Mouse (Mus musculus) thymus, postnatal 10 days (tissue): ENCODE measurements around the gene Igsf9.

Experiments
- DNase-seq, 2 experiments: peaks; one replicate each; pipeline ENCODE4 v3.0.0; 2021; ENCODE audit warnings: low spot score in 2 of 2

The Igsf9 gene

GRCm38 (mm10) chr1:172496030-172496429 is 14.4 kb downstream of the Igsf9 start:
- DNase-seq: no peak

DNA sequence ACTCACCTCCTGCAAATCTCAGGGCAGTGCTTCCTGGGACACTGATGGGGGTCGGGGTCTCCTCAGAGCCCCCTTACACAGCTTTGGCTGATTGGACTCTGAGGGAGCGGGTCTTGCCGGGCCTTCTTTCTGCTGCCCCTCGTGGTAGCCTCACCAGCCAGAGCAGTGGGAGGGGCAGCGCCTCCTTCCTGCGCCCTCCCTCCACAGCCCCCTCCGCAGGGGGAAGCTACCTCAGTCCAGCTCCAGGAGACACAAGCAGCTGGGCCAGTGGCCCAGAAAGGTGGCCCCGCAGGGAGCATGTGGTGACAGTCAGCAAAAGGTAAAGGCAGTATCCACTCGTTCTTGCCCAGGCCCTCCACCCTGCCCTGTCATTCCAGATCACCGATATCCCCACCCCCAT is 15.8 kb downstream of the Igsf9 start:
- no peak for DNase-seq

DNA sequence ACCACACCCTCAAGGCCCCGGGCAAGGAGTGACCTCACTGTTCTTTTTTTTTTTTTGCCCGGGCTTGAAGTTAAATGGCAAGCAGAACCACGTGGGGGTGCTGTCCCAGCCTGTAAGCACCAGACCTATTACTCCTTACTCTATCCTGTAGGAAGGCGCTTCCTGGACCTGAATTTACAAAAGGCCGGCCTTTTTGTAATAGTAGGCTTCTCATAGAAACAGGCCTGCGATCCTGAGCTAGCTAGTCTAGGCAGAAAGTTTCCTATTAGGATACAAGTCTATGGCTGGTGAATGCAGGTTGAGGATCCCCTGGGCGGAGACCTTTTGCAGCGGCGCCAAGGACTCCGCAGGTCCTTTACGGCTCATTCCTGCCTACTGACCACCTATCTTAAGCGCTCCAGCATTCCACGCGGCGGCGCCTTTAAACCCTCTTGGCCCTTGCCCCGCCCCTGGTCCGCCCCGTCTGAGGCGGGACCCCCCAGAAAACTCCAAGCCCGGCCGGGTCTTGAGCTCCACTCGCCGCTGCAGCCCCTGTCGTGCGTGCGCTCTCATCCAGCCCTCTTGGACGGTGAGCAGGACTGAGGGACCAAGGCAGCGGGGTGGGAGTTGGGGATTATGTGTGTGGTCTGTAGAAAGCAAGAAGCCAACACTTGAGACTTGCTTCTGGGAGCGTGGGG is 18.3 kb downstream of the Igsf9 start, which contains the start of gene Tagln2:
Gene Tagln2 (plus strand): TSS at position 283 of the 677 bp plus-strand sequence.
- DNase-seq: peak; percentile 40 to 46

- DNase-seq: peak in 1 of 2 experiments; percentile 31
These were observed 19.1 kb downstream of the Igsf9 start for GRCm38 (mm10) chr1:172500451-172501370.

DNA sequence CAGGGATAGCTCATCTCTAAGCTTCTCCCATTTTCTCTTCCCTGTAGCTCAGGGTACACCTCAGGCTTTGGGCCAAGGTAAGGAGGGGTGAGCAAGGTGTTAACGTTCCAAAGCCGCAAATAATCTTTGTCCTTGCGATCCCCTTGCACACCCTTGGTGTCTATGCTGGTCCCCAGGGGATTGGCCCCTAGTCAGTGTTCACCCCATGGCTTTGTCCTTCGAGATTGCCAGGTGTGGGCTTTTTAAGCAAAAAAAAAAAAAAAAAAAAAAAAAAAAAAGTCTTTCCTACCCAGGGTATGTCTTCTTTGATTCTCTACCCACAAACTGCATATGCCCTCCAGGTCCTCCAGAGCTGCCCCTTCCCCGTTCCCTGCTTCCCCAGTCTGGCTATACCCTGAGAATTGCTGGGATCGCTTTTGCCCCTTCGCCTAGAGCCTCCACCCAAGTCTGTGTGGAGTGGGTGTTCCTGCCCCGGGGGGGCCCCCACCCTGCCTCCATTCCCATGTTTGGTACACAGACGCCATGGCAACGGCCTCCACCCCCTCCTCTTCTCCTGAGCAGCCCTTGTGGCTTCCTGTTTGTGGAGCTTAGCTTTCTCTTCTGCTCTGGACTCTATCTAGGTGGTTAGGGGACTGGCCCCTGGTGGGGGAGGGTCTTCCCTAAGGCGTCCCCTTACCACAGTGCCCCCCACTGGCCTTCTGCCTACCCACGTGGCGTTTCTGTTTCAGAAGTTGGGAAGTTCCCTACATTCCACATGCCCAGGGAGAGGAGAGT is 20.0 kb downstream of the Igsf9 start:
- DNase-seq: peak; percentile 57 to 58

DNA sequence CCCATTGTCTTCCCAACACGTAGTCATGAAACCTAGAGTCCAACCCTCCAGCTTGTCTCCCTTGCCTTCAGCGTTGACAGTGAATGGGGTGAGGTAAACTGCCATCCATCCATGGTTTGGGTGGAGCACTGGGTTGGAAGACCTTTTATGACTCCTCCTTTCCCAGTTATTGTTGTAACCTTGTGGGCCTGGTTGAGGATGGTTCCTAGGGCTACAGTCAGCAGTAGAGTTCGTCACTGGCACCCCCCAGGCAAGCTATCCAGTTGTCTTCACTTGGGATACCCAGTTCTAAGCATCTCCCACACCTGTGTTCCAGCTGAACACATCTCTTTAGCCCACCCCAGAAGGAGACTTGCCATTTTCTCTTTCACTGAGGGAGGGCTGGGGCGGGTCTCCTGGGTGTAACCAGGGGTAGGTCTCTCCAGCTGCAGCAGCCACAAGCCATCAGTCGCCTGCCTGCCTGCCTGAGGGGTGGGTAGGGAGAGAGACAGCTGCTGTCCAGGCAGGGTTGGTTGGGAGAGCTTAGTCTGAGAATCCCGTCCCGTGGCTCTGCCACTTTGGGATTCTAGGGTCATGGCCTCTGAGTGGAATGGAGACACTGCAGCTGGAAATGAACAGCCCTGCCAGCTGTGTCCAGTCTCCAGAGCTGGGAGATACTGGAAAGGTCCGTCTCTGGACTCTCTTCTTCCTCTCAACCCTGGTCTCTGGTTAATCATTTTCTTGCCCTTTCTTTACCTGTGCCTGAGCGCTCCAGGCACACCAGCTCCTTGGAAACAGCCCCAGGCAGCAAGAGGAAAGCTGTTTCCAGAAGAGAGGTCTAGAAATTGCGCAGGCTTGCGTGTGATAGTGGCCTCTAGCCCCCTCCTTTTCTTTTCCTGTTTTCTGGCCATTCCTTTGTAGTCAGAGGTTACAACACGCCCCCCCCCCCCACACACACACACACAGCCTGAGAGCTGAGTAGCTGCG is 20.8 kb downstream of the Igsf9 start:
- DNase-seq: no peak

DNA sequence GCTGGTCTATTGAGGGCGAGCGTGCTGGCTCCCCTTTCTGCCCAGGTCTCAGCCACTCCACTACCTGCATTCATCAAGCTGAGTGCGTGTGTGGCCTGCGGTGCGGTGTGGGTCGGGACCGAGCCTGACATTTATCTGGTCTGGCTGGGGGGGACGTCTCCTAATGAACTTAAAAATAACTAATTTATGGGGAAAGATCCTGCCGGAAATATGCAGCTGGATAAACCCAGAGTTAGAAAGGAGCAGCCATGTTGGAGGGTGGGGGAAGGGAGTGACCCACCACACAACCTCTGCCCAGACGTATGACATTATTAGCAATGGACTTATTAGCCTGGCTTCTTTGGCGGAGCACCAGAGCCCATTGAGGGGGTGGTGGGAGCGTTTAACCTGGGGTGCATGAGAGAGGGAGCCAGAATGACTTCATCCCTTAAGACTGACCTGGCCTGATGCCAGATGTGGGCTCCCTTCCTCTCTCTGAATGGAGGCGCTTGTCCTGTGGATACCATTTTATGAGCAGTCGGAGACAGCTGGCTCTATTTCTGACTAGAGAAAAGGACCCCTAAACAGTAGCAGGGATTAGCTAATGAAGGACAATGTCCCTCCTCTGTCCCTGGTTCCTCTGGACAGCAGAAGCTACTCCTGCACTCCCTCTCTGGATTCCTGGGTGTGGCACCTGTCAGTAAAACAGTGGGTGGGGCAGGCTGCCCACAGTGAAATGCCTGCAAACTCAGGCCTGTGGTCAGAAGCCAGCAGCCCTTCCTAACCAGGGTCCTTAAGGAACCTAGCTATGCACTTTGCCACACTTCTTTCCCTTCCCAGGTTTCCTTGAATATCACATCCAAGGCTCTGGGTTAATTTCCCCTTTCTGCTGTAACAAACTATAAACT is 21.8 kb downstream of the Igsf9 start:
- no peak for DNase-seq

- no peak for DNase-seq
These were observed 23.2 kb downstream of the Igsf9 start for GRCm38 (mm10) chr1:172504756-172505155.

GRCm38 (mm10) chr1:172507001-172507400 is 25.4 kb downstream of the Igsf9 start:
- no peak for DNase-seq

DNA sequence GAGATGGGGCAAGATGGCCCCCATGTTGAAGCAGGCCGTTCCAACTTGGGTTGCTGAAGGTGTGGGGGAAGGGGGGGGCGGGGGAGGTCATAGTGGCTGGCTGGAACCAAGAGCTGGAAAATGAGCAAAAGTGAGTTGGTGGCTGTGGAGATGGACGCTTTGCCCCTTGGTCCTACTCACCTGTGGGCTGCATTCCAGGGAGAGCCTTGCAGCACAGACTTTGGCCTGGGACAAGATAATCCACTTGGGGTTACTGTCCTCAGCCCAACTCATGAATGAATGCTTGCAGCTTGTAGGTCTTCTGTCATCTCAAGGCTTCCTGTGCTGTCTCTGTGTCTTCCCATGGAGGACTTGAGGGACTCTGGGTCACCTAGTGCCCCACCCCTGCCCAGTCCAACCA is 26.1 kb downstream of the Igsf9 start:
- DNase-seq: no peak

DNA sequence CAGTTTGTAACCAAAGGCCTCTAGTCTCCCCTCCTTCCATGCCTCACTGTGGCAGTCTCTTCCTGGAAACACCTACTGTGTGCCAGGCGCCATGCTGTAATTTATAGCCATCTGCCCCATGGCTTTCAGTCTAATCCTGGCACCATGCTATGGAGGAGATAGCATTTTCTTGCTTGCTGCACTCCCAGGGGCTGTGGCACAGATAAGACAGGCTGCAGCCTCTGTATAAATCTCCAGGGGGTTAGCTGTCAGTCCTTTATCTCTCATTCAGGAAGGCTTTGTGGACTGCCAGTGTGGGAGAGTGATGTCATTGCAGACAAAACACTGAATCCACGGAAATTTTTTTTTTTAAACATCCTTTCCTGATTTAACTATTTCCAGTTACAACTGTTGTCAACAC is 26.6 kb downstream of the Igsf9 start:
- DNase-seq: no peak

DNA sequence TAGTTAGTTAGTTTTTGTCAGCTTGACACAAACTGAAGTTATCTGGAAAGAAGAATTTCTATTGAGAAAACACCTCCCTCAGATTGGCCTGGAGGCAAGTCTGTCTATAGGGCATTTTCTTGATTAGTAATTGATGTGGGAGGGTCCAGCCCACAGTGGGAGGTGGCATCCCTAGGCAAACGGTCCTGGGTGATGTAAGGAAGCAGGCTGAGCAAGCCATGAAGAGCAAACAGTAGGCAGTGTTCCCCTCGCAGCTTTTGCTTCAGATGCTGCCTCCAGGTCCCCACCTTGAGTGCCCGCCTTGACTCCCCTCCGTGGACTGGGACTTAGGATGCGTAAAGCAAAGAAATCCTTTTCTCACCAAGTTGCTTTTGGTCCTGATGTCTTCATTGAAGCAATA is 27.6 kb downstream of the Igsf9 start:
- DNase-seq: no peak

- no peak for DNase-seq
These were observed 28.4 kb downstream of the Igsf9 start for GRCm38 (mm10) chr1:172509983-172510382.

- no peak for DNase-seq
These were observed 28.9 kb downstream of the Igsf9 start for GRCm38 (mm10) chr1:172510421-172510972.

- peak; percentile 67 to 69 for DNase-seq
These were observed 31.4 kb downstream of the Igsf9 start for GRCm38 (mm10) chr1:172512962-172513361.

GRCm38 (mm10) chr1:172513525-172514212 is 32.1 kb downstream of the Igsf9 start:
- DNase-seq: peak; percentile 55 to 61

- DNase-seq: no peak
These were observed 32.6 kb downstream of the Igsf9 start for GRCm38 (mm10) chr1:172514213-172514529.

- no peak for DNase-seq
These were observed 33.1 kb downstream of the Igsf9 start for GRCm38 (mm10) chr1:172514551-172515268.
